ENCODE assay signal across 17 mouse cellular contexts in genomic region chr14:121261229-121261879, GRCm38 (mm10).
DNase-seq lines count a peak whose midpoint lies in the region; ATAC-seq and TF ChIP-seq lines count a peak whose summit lies in the region.
"Had no signal": no experiment of that assay in that cellular context is flagged by ENCODE, and none has a peak within 500 bp of the region (broad histone marks: within the 10 kb centered on the region; RNA-seq: fewer than 3 reads in every experiment).

No protein-coding gene starts in this region.

- H3K4me1 ChIP-seq in embryonic fibroblast, embryonic 13.5 days (ENCODE audit: control insufficient read depth, insufficient read depth, low read length): peaks cover 25% of the 10 kb centered on the region; the same call in 1 of the 2 replicates

- no peak overlapping the region for H3K4me3 ChIP-seq in embryonic fibroblast, embryonic 13.5 days (ENCODE audit: insufficient read depth, low read length)
- H3K4me3 ChIP-seq: erythroblast, embryonic 14.5 days; kidney, embryonic 15.5 days; liver, embryonic 15.5 days had no signal

- TF ChIP-seq POLR2A in embryonic fibroblast, embryonic 13.5 days (IDR thresholded peaks at IDR 0.05; ENCODE audit: low read depth, low read length): no peak

- peak; percentile 31 for DNase-seq in thymus, postnatal 0 days (ENCODE audit: low spot score)
- DNase-seq in thymus, adult 18-20 months: no peak
- DNase-seq in adrenal gland, postnatal 14 days: no peak
- DNase-seq in cerebellum, adult 11 months: no peak
- DNase-seq in left cerebral cortex, postnatal 25 days (ENCODE audit: low spot score in 2 of 2): no peak
- DNase-seq: adrenal gland, postnatal 25 days; cerebellum, adult 8-10 months; forebrain, postnatal 0 days; heart, adult 18-20 months; midbrain, embryonic 14.5 days; retina, postnatal 1 day had no signal

- TF ChIP-seq CTCF in embryonic fibroblast, embryonic 13.5 days (IDR thresholded peaks at IDR 0.05; ENCODE audit: borderline replicate concordance, insufficient read depth, low read length): no peak

- peak; percentile 74 for ATAC-seq in activated CD4-positive, CD25-positive, alpha-beta regulatory T cell, adult 4 months
- ATAC-seq: forebrain, postnatal 0 days; lung, postnatal 0 days had no signal

- H3K27ac ChIP-seq in embryonic fibroblast, embryonic 13.5 days (ENCODE audit: insufficient read depth, low read length): peak overlapping the region; percentile 8; the same call in 1 of the 2 replicates
- H3K27ac ChIP-seq: kidney, embryonic 15.5 days; liver, embryonic 15.5 days had no signal

- intact Hi-C loops in left cerebral cortex, postnatal 25 days (cut with DNase I): loop anchor here (5.0 kb wide), 1 partner anchor 316 kb away; no protein-coding TSS in a partner anchor
